Mouse (Mus musculus) stomach, postnatal 0 days (tissue): ENCODE measurements at regions not wholly inside any gene's neighbourhood (a gene's known extent, or its start where the extent isn't known, plus 50 kb on each side); places are given as distances from the start of the nearest gene placed in this dataset.

Experiments used
- CTCF ChIP-seq: IDR thresholded peaks from 2 replicates; pipeline ENCODE4 v1.5.1; 2016; ENCODE audit warnings: antibody characterized with exemption, low read depth, mild to moderate bottlenecking, moderate library complexity
- EP300 ChIP-seq: optimal IDR thresholded peaks from 2 replicates; pipeline ENCODE3; 2016; ENCODE audit warnings: antibody characterized with exemption

DNA sequence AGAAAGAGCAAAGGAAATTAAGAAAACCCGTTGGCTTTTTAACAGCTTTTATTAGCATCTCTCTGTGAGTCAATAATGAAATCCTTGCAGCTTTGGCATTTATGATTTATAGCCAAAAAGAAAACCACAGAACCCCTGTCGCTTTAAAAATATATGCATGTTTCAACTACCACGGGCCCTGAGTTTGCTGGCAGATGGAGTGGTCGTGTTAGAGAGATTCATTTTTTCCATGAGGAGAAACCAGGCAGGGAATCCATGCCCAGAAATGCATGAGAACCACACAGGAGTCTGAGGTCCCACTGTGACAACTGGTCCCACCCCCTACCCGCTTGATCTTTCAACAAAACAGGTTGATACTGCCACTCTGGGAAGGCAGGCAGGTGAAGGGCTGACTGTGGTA, 147.9 kb upstream of the Klf3 start:
- TF ChIP-seq EP300 (no peak), CTCF (no peak)
